Comparison of ENCODE assay signal across 23 mouse cellular contexts in genomic region chr8:106410055-106410454, GRCm38 (mm10).
"Had no signal": no experiment of that assay in that cellular context is flagged by ENCODE, and none has a peak within 500 bp of the region (broad histone marks: within the 10 kb centered on the region; RNA-seq: fewer than 3 reads in every experiment).

No protein-coding gene starts in this region.

- ATAC-seq: hindbrain, embryonic 16.5 days; inflammation-experienced regulatory T-cells, adult 6 months; intestine, embryonic 15.5 days; intestine, postnatal 0 days had no signal

- H3K27ac ChIP-seq: gastrocnemius, adult 2 months; heart, embryonic 13.5 days; heart, embryonic 15.5 days; hindbrain, embryonic 10.5 days; hindbrain, embryonic 12.5 days; hindbrain, embryonic 14.5 days; intestine, embryonic 15.5 days; left cerebral cortex, adult 2 months; limb, embryonic 10.5 days; limb, embryonic 12.5 days; liver, embryonic 13.5 days had no signal

- H3K4me3 ChIP-seq: gastrocnemius, adult 2 months; heart, embryonic 13.5 days; heart, embryonic 15.5 days; hindbrain, embryonic 10.5 days; hindbrain, embryonic 12.5 days; intestine, embryonic 15.5 days; left cerebral cortex, adult 2 months; limb, embryonic 10.5 days; limb, embryonic 12.5 days; liver, embryonic 13.5 days had no signal

- DNase-seq: gastrocnemius, adult 2 months; gastrocnemius, postnatal 10 days; gastrocnemius, postnatal 25 days; heart, adult 18-20 months; kidney, adult 18-20 months; kidney, adult 8-10 months; kidney, postnatal 10 days; kidney, postnatal 25 days; kidney, postnatal 4 days; liver; liver, embryonic 13.5 days had no signal
